Mouse (Mus musculus) embryonic facial prominence, embryonic 13.5 days (tissue): ENCODE measurements around the gene Prcd. TPM values are rescaled to one million over a fixed set of nuclear protein-coding genes. Genes with fewer than 3 reads are reported as not detected.

Experiments used
- ATAC-seq: fragments of 200-750 bp; cut with Nextera tagmentation; 2 replicates; pipeline ENCODE4 v1.8.0; 2017; ENCODE audit warnings: low read depth; ENCODE audit not compliant: insufficient number of reproducible peaks, insufficient read depth, low FRiP score, low TSS enrichment
- H3K27ac ChIP-seq: fragments of 300-500 bp; sonication (generic); 2 replicates; pipeline ENCODE4 v1.5.1; 2015; ENCODE audit warnings: moderate library complexity, mild to moderate bottlenecking, inconsistent platforms
- H3K27me3 ChIP-seq: fragments of 300-500 bp; sonication (generic); 2 replicates; pipeline ENCODE4 v1.6.1; 2015; ENCODE audit warnings: mild to moderate bottlenecking, inconsistent platforms
- H3K36me3 ChIP-seq: fragments of 300-500 bp; sonication (generic); 2 replicates; pipeline ENCODE4 v1.6.1; 2015; ENCODE audit warnings: mild to moderate bottlenecking, inconsistent platforms
- H3K4me1 ChIP-seq: fragments of 300-500 bp; sonication (generic); 2 replicates; pipeline ENCODE4 v1.6.1; 2015; ENCODE audit warnings: inconsistent platforms
- H3K4me2 ChIP-seq: fragments of 300-500 bp; sonication (generic); 2 replicates; pipeline ENCODE4 v1.6.1; 2015; ENCODE audit warnings: moderate library complexity, mild to moderate bottlenecking, inconsistent platforms
- H3K4me3 ChIP-seq: fragments of 300-500 bp; sonication (generic); 2 replicates; pipeline ENCODE4 v1.5.1; 2015; ENCODE audit warnings: mild to moderate bottlenecking, inconsistent platforms
- H3K9ac ChIP-seq: fragments of 300-500 bp; sonication (generic); 2 replicates; pipeline ENCODE4 v1.6.1; 2015; ENCODE audit warnings: mild to moderate bottlenecking, inconsistent platforms
- H3K9me3 ChIP-seq: fragments of 300-500 bp; sonication (generic); 2 replicates; pipeline ENCODE4 v1.6.1; 2016; ENCODE audit warnings: inconsistent platforms
- WGBS: fragments of 180-500 bp; shearing (Covaris S2); methylation state at CpG from one replicate; pipeline ENCODE4 v1.1.7; 2015; ENCODE audit warnings: mixed read lengths; 5-methylcytosine and 5-hydroxymethylcytosine counted together
- polyA plus RNA-seq: library from polyadenylated mRNA; unstranded; fragments of >200 nt; fragmentation: Nextera tagmentation; extraction: Ambion mirVana; gene quantifications from 2 replicates; pipeline ENCODE4 v1.2.1, GENCODE M21; 2015

The Prcd gene
- polyA plus RNA-seq, 1 experiment from 2014 or later: 0.80 TPM

GRCm38 (mm10) chr11:116701377-116701841, 48.1 kb downstream of the Prcd start:
- no peak for ATAC-seq
- Histone ChIP-seq H3K4me3 (no peak overlapping the region), H3K27me3 (peaks cover 3% of the 10 kb centered on the region), H3K4me1 (no peaks in the 10 kb centered on the region), H3K9me3 (no peaks in the 10 kb centered on the region), H3K4me2 (no peak overlapping the region), H3K27ac (no peak overlapping the region), H3K36me3 (no peaks in the 10 kb centered on the region), H3K9ac (no peak overlapping the region)
- WGBS: 34% methylated on average over 5 of the region's 5 CpGs

GRCm38 (mm10) chr11:116704336-116705035, 51.2 kb downstream of the Prcd start:
- no peaks in the 10 kb centered on the region for H3K4me1 ChIP-seq
- no peaks in the 10 kb centered on the region for H3K36me3 ChIP-seq
- H3K27me3 ChIP-seq: no peaks in the 10 kb centered on the region
- 93% methylated on average over 8 of the region's 8 CpGs for WGBS
- H3K9ac ChIP-seq: no peak overlapping the region
- no peak overlapping the region for H3K4me2 ChIP-seq
- H3K27ac ChIP-seq: no peak overlapping the region
- no peaks in the 10 kb centered on the region for H3K9me3 ChIP-seq
- H3K4me3 ChIP-seq: no peak overlapping the region
- no peak for ATAC-seq

GRCm38 (mm10) chr11:116705204-116705608, 51.9 kb downstream of the Prcd start:
- H3K9me3 ChIP-seq: no peaks in the 10 kb centered on the region
- H3K27ac ChIP-seq: no peak overlapping the region
- WGBS: 93% methylated on average over 10 of the region's 10 CpGs
- no peaks in the 10 kb centered on the region for H3K4me1 ChIP-seq
- H3K4me2 ChIP-seq: no peak overlapping the region
- H3K27me3 ChIP-seq: no peaks in the 10 kb centered on the region
- H3K36me3 ChIP-seq: no peaks in the 10 kb centered on the region
- no peak overlapping the region for H3K4me3 ChIP-seq
- no peak for ATAC-seq
- H3K9ac ChIP-seq: no peak overlapping the region

GRCm38 (mm10) chr11:116706363-116706762, 53.0 kb downstream of the Prcd start:
- H3K27me3 ChIP-seq: no peaks in the 10 kb centered on the region
- H3K36me3 ChIP-seq: no peaks in the 10 kb centered on the region
- 57% methylated on average over 7 of the region's 7 CpGs for WGBS
- H3K9me3 ChIP-seq: no peaks in the 10 kb centered on the region
- no peak overlapping the region for H3K4me2 ChIP-seq
- ATAC-seq: no peak
- no peak overlapping the region for H3K9ac ChIP-seq
- H3K4me1 ChIP-seq: no peaks in the 10 kb centered on the region
- H3K4me3 ChIP-seq: no peak overlapping the region
- H3K27ac ChIP-seq: no peak overlapping the region

GRCm38 (mm10) chr11:116710171-116710570, 56.8 kb downstream of the Prcd start:
- Histone ChIP-seq H3K4me3 (no peak overlapping the region), H3K36me3 (no peaks in the 10 kb centered on the region), H3K27ac (no peak overlapping the region), H3K4me2 (no peak overlapping the region), H3K27me3 (no peaks in the 10 kb centered on the region), H3K4me1 (no peaks in the 10 kb centered on the region), H3K9ac (no peak overlapping the region), H3K9me3 (no peaks in the 10 kb centered on the region)
- 59% methylated on average over 10 of the region's 10 CpGs for WGBS
- no peak for ATAC-seq

- Histone ChIP-seq H3K27me3 (no peaks in the 10 kb centered on the region), H3K27ac (no peak overlapping the region), H3K4me3 (no peak overlapping the region), H3K9me3 (no peaks in the 10 kb centered on the region), H3K9ac (no peak overlapping the region), H3K4me2 (no peak overlapping the region), H3K4me1 (no peaks in the 10 kb centered on the region), H3K36me3 (no peaks in the 10 kb centered on the region)
- 92% methylated on average over 10 of the region's 10 CpGs for WGBS
- no peak for ATAC-seq
Measured at GRCm38 (mm10) chr11:116710793-116711192, 57.5 kb downstream of the Prcd start.

GRCm38 (mm10) chr11:116714052-116714451, 60.7 kb downstream of the Prcd start:
- ATAC-seq: no peak
- H3K9ac ChIP-seq: no peak overlapping the region
- no peak overlapping the region for H3K4me2 ChIP-seq
- H3K4me1 ChIP-seq: no peaks in the 10 kb centered on the region
- no peaks in the 10 kb centered on the region for H3K36me3 ChIP-seq
- H3K27ac ChIP-seq: no peak overlapping the region
- H3K4me3 ChIP-seq: no peak overlapping the region
- H3K27me3 ChIP-seq: no peaks in the 10 kb centered on the region
- WGBS: 86% methylated on average over 12 of the region's 12 CpGs
- H3K9me3 ChIP-seq: peaks cover 8% of the 10 kb centered on the region; the same call in 1 of the 2 replicates

Other genes with a start within 250 kb of the Prcd start
- 10.2 and 16.5 TPM in 2 replicates for gene Rnf157, start 240.5 kb upstream of the Prcd start, polyA plus RNA-seq
- 26.4 and 35.2 TPM in 2 replicates for gene Ubald2, start 219.4 kb upstream of the Prcd start, polyA plus RNA-seq
- gene Qrich2, start 187.3 kb upstream of the Prcd start, polyA plus RNA-seq: 0.19 and 0.55 TPM in 2 replicates
- gene Prpsap1, start 159.3 kb upstream of the Prcd start, polyA plus RNA-seq: 186 and 193 TPM in 2 replicates
- gene Sphk1, start 122.6 kb upstream of the Prcd start, polyA plus RNA-seq: 5.0 and 6.1 TPM in 2 replicates
- 9.7 and 11.5 TPM in 2 replicates for gene Ube2o, start 72.1 kb upstream of the Prcd start, polyA plus RNA-seq
- not detected in 2 replicates for gene Aanat, start 67.1 kb upstream of the Prcd start, polyA plus RNA-seq
- gene Rhbdf2, start 26.5 kb upstream of the Prcd start, polyA plus RNA-seq: 4.2 and 4.3 TPM in 2 replicates
- gene Cygb, start 779 bp downstream of the Prcd start, polyA plus RNA-seq: 7.1 and 7.9 TPM in 2 replicates
- not detected in 2 replicates for gene St6galnac1, start 122.0 kb downstream of the Prcd start, polyA plus RNA-seq
- gene Mxra7, start 174.5 kb downstream of the Prcd start, polyA plus RNA-seq: 19.6 and 19.7 TPM in 2 replicates
- 78.6 and 84.4 TPM in 2 replicates for gene Mettl23, start 189.7 kb downstream of the Prcd start, polyA plus RNA-seq
- 73.4 and 77.7 TPM in 2 replicates for gene Jmjd6, start 189.9 kb downstream of the Prcd start, polyA plus RNA-seq
- gene Mfsd11, start 198.9 kb downstream of the Prcd start, polyA plus RNA-seq: 42.6 and 45.6 TPM in 2 replicates
- 784 and 830 TPM in 2 replicates for gene Srsf2, start 199.6 kb downstream of the Prcd start, polyA plus RNA-seq